Mouse (Mus musculus) bone marrow macrophage, adult 2 months (primary cell): Measurements from ENCODE around the gene Stam2. TPM values are rescaled to one million over a fixed set of nuclear protein-coding genes. Genes with fewer than 3 reads are reported as not detected.
A peak's percentile ranks its signal among the peaks of the same experiment; 100 is the strongest.

ENCODE experiments used
- H3K27ac ChIP-seq: 2 replicates; pipeline ENCODE4 v1.5.1; 2012; ENCODE audit warnings: low read depth, low read length; ENCODE audit not compliant: insufficient read depth
- H3K4me1 ChIP-seq: 2 replicates; pipeline ENCODE4 v1.6.1; 2012; ENCODE audit warnings: low read length; ENCODE audit not compliant: control insufficient read depth, insufficient read depth
- H3K4me3 ChIP-seq: 2 replicates; pipeline ENCODE4 v1.5.1; 2012; ENCODE audit warnings: mild to moderate bottlenecking, low read length, moderate library complexity; ENCODE audit not compliant: insufficient read depth
- CTCF ChIP-seq: IDR thresholded peaks from 2 replicates; pipeline ENCODE4 v1.5.1; 2012; ENCODE audit warnings: low read depth, mild to moderate bottlenecking, low read length, moderate library complexity
- POLR2A ChIP-seq: IDR thresholded peaks from 2 replicates; pipeline ENCODE4 v1.6.1; 2012; ENCODE audit warnings: mild to moderate bottlenecking, low read depth, low read length, borderline replicate concordance
- polyA plus RNA-seq: library from polyadenylated mRNA; stranded (reverse); fragments of >200 nt; gene quantifications from 2 replicates; pipeline ENCODE4 v1.2.4, GENCODE M21; 2012; ENCODE audit not compliant: missing spikeins, insufficient read depth, insufficient read length

The Stam2 gene
- polyA plus RNA-seq, 1 experiment, result 22.5 TPM

GRCm38 (mm10) chr2:52701368-52702036, 40.6 kb downstream of the Stam2 start:
- H3K4me1 ChIP-seq, result no peaks in the 10 kb centered on the region
- TF ChIP-seq POLR2A (no peak), CTCF (no peak)
- H3K4me3 ChIP-seq, result no peak overlapping the region
- no peak overlapping the region for H3K27ac ChIP-seq

GRCm38 (mm10) chr2:52700352-52700751, 41.7 kb downstream of the Stam2 start:
- Histone ChIP-seq H3K4me1 (no peaks in the 10 kb centered on the region), H3K4me3 (no peak overlapping the region), H3K27ac (no peak overlapping the region)
- TF ChIP-seq POLR2A (no peak), CTCF (no peak)

DNA sequence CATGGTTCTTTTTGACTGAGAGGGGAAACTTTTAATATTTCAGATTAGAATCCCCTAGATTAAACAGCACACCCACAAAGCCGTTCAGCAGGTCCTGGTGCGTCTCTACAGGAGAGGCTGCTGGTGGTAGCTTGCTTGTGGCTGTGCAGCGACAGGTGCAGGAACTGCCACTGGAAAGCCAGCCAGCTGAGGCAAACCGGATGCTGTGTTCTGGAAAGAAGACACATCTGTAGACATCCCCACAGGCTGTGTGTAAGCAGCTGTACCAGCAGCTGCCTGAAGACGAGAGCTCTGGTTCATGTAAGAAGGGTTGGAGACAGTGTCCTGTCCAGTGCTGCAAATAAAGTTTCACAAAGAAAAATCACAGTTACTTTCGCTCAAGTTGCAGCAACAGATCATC, 47.5 kb downstream of the Stam2 start:
- TF ChIP-seq POLR2A (no peak), CTCF (no peak)
- Histone ChIP-seq H3K4me3 (no peak overlapping the region), H3K4me1 (no peaks in the 10 kb centered on the region), H3K27ac (no peak overlapping the region)

DNA sequence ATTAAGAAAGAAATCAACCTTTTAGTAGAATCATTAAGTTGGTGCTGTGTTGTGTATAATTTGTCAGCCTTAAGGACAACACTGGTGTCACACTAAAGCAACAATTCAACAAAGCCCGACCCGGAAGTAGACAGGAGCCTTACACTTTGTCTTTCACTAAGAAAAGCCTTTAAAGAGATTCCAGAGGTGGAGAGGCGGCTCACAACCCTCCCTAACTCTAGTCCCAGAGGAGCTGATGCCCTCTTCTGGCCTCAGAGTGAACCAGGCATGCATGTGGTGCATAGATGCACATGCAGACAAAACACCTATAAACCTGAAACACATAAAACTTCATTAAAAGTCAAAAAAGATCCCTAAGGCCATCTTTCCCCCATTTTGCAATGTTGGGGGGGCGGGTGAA, 50.3 kb downstream of the Stam2 start:
- TF ChIP-seq CTCF, result no peak
- TF ChIP-seq POLR2A, result no peak
- Histone ChIP-seq H3K27ac (no peak overlapping the region), H3K4me3 (no peak overlapping the region)

DNA sequence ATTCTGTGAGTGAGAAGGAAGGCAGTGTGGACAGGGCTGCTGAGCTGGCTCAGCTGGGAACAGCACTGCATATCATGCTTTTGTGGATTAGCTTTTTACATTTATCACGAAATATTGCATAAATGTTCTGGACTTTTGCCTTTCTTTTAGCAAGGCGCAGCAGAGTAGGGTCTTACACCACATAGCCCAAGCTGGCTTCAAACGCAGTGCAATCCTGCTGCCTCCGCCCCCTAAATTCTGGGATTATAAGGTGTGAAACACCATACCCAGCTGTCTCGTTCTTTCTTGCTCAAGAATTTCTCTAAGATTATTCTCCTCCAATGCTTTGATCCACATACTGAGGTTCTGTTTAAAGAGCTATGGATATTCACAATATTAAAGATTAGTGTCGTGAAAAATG, 55.5 kb downstream of the Stam2 start:
- Histone ChIP-seq H3K4me1 (no peaks in the 10 kb centered on the region), H3K4me3 (no peak overlapping the region), H3K27ac (no peak overlapping the region)
- TF ChIP-seq CTCF, result no peak
- TF ChIP-seq POLR2A, result no peak

More for the DNA sequence above, 50.3 kb downstream of the Stam2 start:
- no peaks in the 10 kb centered on the region for H3K4me1 ChIP-seq

- TF ChIP-seq POLR2A (no peak), CTCF (no peak)
- peaks cover 3% of the 10 kb centered on the region; the same call in 1 of the 2 replicates for H3K4me1 ChIP-seq
- no peak overlapping the region for H3K4me3 ChIP-seq
- H3K27ac ChIP-seq, result no peak overlapping the region
These were observed 64.5 kb downstream of the Stam2 start for GRCm38 (mm10) chr2:52677589-52677988.

GRCm38 (mm10) chr2:52676913-52677303, 65.2 kb downstream of the Stam2 start:
- Histone ChIP-seq H3K27ac (no peak overlapping the region), H3K4me1 (peaks cover 3% of the 10 kb centered on the region; the same call in 1 of the 2 replicates), H3K4me3 (no peak overlapping the region)
- TF ChIP-seq CTCF (no peak), POLR2A (no peak)

- TF ChIP-seq POLR2A (no peak), CTCF (no peak)
- Histone ChIP-seq H3K4me1 (peaks cover 3% of the 10 kb centered on the region; the same call in 1 of the 2 replicates), H3K27ac (no peak within 1 kb of the TSS), H3K4me3 (peak within 1 kb of the TSS; percentile 57)
These were observed 65.8 kb downstream of the Stam2 start, which contains the start of gene Cacnb4 for GRCm38 (mm10) chr2:52676023-52676912. Gene Cacnb4 (minus strand): TSS chr2:52676831.

DNA sequence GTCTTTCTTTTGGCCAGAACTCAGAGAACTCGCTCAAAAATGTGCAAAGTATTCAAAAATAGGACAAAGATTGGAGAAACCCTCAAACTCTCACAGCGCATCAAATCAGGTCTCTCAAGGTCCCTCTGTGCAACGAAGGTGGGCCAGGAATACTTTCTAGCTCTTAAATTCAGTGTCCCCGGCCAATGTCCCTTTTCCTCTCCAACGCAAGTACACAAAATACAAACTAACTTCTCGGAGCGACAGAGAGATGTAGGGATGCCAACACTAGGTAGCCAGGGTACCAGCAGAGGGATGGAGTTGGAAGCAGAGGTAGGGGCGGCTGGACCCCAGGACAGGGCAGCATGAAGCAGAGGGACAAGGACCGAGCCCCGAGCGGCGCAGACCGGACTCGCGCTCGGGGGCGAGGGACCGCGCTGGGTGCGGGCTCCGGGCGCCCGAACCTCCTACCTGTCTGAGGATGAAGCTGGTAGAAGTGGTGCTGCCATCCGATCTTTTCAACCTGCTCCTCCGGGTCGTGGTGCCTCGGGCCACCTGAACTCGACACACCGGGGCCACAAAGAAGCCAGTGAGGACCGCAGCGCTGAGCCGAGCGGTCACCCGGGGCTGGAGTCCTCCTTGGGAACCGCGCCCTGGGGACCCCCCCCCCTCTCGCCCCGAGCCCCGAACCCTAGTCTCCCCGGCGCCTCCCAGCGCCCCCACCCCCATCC, 66.6 kb downstream of the Stam2 start:
- TF ChIP-seq CTCF, result no peak
- no peak for TF ChIP-seq POLR2A
- Histone ChIP-seq H3K4me1 (peaks cover 3% of the 10 kb centered on the region; the same call in 1 of the 2 replicates), H3K4me3 (peak overlapping the region; percentile 57), H3K27ac (no peak overlapping the region)
